Mouse (Mus musculus) MEL (cell line): Measurements from ENCODE around the gene Speer2. TPM values are rescaled to one million over a fixed set of nuclear protein-coding genes. Genes with fewer than 3 reads are reported as not detected.

Experiments used
- DNase-seq: peaks from one replicate; pipeline ENCODE4 v3.0.0; 2011; ENCODE audit warnings: low read depth, low spot score
- H3K27ac ChIP-seq: 2 replicates; pipeline ENCODE4 v1.5.1; 2012; ENCODE audit warnings: low read depth, mild to moderate bottlenecking, control low read depth, low read length, moderate library complexity; ENCODE audit not compliant: control insufficient read depth
- H3K27me3 ChIP-seq, 2 experiments: fragments of 150-350 bp in 1 of 2; sonication (generic) in 1 of 2; 2 replicates each; pipeline ENCODE4 v1.6.1; 2012; ENCODE audit warnings: low read length in 2 of 2, mild to moderate bottlenecking in 2 of 2, improper control_type of control experiment in 1 of 2, moderate library complexity in 1 of 2; ENCODE audit not compliant: insufficient read depth in 2 of 2, control insufficient read depth in 1 of 2
- H3K36me3 ChIP-seq, 2 experiments: 2 replicates each; pipeline ENCODE4 v1.6.1; 2012 to 2014; ENCODE audit warnings: low read length in 2 of 2, improper control_type of control experiment in 1 of 2, inconsistent platforms in 1 of 2, mild to moderate bottlenecking in 1 of 2; ENCODE audit not compliant: insufficient read depth in 2 of 2, control insufficient read depth in 1 of 2
- H3K4me1 ChIP-seq, 2 experiments: fragments of 150-350 bp in 1 of 2; sonication (generic) in 1 of 2; 2 replicates each; pipeline ENCODE4 v1.6.1; 2012; ENCODE audit warnings: low read length in 2 of 2, improper control_type of control experiment in 1 of 2, mild to moderate bottlenecking in 1 of 2; ENCODE audit not compliant: insufficient read depth in 2 of 2, control insufficient read depth in 1 of 2
- H3K4me3 ChIP-seq, 2 experiments: fragments of 150-350 bp in 1 of 2; sonication (generic) in 1 of 2; 2 replicates each; pipeline ENCODE4 v1.5.1; 2012; ENCODE audit warnings: low read depth in 2 of 2, low read length in 2 of 2, mild to moderate bottlenecking in 2 of 2, moderate library complexity in 2 of 2, control low read depth in 1 of 2, improper control_type of control experiment in 1 of 2; ENCODE audit not compliant: control insufficient read depth in 1 of 2, insufficient read depth in 1 of 2
- H3K79me2 ChIP-seq: 2 replicates; pipeline ENCODE4 v1.6.1; 2012; ENCODE audit warnings: mild to moderate bottlenecking, low read length, moderate library complexity; ENCODE audit not compliant: control insufficient read depth, poor library complexity, insufficient read depth
- H3K9ac ChIP-seq: 2 replicates; pipeline ENCODE4 v1.6.1; 2012; ENCODE audit warnings: low read depth, mild to moderate bottlenecking, control low read depth, low read length, moderate library complexity; ENCODE audit not compliant: control insufficient read depth, poor library complexity, severe bottlenecking
- H3K9me3 ChIP-seq: fragments of 150-350 bp; sonication (generic); replicated peaks from 2 replicates; pipeline ENCODE4 v1.6.1; 2012; ENCODE audit warnings: mild to moderate bottlenecking, low read length, improper control_type of control experiment, moderate library complexity; ENCODE audit not compliant: insufficient read depth
- BHLHE40 ChIP-seq: IDR thresholded peaks from 2 replicates; pipeline ENCODE4 v1.6.1; 2012; ENCODE audit warnings: low read depth, mild to moderate bottlenecking, inconsistent platforms, low read length, improper control_type of control experiment, borderline replicate concordance
- E2F4 ChIP-seq: IDR thresholded peaks from 2 replicates; pipeline ENCODE4 v1.6.1; 2011; ENCODE audit warnings: low read depth, low read length, improper control_type of control experiment, borderline replicate concordance
- EP300 ChIP-seq, 2 experiments: IDR thresholded peaks; 2 replicates each; pipeline ENCODE4 v1.6.1; 2011; ENCODE audit warnings: improper control_type of control experiment in 2 of 2, low read length in 2 of 2, low read depth in 1 of 2, mild to moderate bottlenecking in 1 of 2
- ETS1 ChIP-seq: IDR thresholded peaks from 2 replicates; pipeline ENCODE4 v1.6.1; 2012; ENCODE audit warnings: low read depth, mild to moderate bottlenecking, inconsistent platforms, low read length, improper control_type of control experiment, moderate library complexity
- GABPA ChIP-seq: IDR thresholded peaks from 2 replicates; pipeline ENCODE4 v1.6.1; 2012; ENCODE audit warnings: low read depth, mild to moderate bottlenecking, inconsistent platforms, low read length, improper control_type of control experiment, moderate library complexity
- GATA1 ChIP-seq: IDR thresholded peaks from 2 replicates; pipeline ENCODE4 v1.6.1; 2011; ENCODE audit warnings: low read depth, low read length, improper control_type of control experiment
- MAZ ChIP-seq: IDR thresholded peaks from 2 replicates; pipeline ENCODE4 v1.6.1; 2012; ENCODE audit warnings: low read depth, mild to moderate bottlenecking, inconsistent platforms, low read length, improper control_type of control experiment
- MEF2A ChIP-seq: IDR thresholded peaks from 2 replicates; pipeline ENCODE4 v1.6.1; 2014; ENCODE audit warnings: low read depth, mild to moderate bottlenecking, inconsistent platforms, low read length, improper control_type of control experiment; ENCODE audit not compliant: poor library complexity, insufficient replicate concordance, severe bottlenecking; ENCODE audit errors: extremely low read depth
- NRF1 ChIP-seq: IDR thresholded peaks from 2 replicates; pipeline ENCODE4 v1.6.1; 2014; ENCODE audit warnings: low read depth, mild to moderate bottlenecking, inconsistent platforms, low read length, improper control_type of control experiment, moderate library complexity; ENCODE audit not compliant: poor library complexity, insufficient read depth, severe bottlenecking
- POLR2AphosphoS2 ChIP-seq: IDR thresholded peaks from 2 replicates; pipeline ENCODE4 v1.6.1; 2011; ENCODE audit warnings: low read length, improper control_type of control experiment
- POLR2AphosphoS5 ChIP-seq: IDR thresholded peaks from 2 replicates; pipeline ENCODE4 v1.6.1; 2012; ENCODE audit warnings: low read depth, borderline replicate concordance, mild to moderate bottlenecking, inconsistent platforms, low read length, moderate library complexity, mixed read lengths
- RAD21 ChIP-seq: IDR thresholded peaks from 2 replicates; pipeline ENCODE4 v1.6.1; 2011; ENCODE audit warnings: mild to moderate bottlenecking, low read depth, low read length, improper control_type of control experiment
- RCOR1 ChIP-seq: IDR thresholded peaks from 2 replicates; pipeline ENCODE4 v1.6.1; 2012; ENCODE audit warnings: low read depth, mild to moderate bottlenecking, inconsistent platforms, low read length, improper control_type of control experiment
- TAL1 ChIP-seq: IDR thresholded peaks from 2 replicates; pipeline ENCODE4 v1.6.1; 2012; ENCODE audit warnings: mild to moderate bottlenecking, inconsistent platforms, low read length, moderate library complexity, mixed read lengths
- TBP ChIP-seq: IDR thresholded peaks from 2 replicates; pipeline ENCODE4 v1.8.0; 2011; ENCODE audit warnings: low read depth, low read length, improper control_type of control experiment
- UBTF ChIP-seq: IDR thresholded peaks from 2 replicates; pipeline ENCODE4 v1.6.1; 2012; ENCODE audit warnings: low read depth, mild to moderate bottlenecking, inconsistent platforms, low read length, improper control_type of control experiment, moderate library complexity, borderline replicate concordance; ENCODE audit not compliant: insufficient read depth
- ZC3H11A ChIP-seq: IDR thresholded peaks from 2 replicates; pipeline ENCODE4 v1.6.1; 2012; ENCODE audit warnings: low read depth, mild to moderate bottlenecking, inconsistent platforms, low read length, improper control_type of control experiment
- ZKSCAN1 ChIP-seq: IDR thresholded peaks from 2 replicates; pipeline ENCODE4 v1.6.1; 2012; ENCODE audit warnings: low read depth, mild to moderate bottlenecking, inconsistent platforms, low read length, improper control_type of control experiment, moderate library complexity
- ZMIZ1 ChIP-seq: IDR thresholded peaks from 2 replicates; pipeline ENCODE4 v1.6.1; 2012; ENCODE audit warnings: low read depth, mild to moderate bottlenecking, inconsistent platforms, low read length, improper control_type of control experiment, moderate library complexity
- ZNF384 ChIP-seq: IDR thresholded peaks from 2 replicates; pipeline ENCODE4 v1.6.1; 2012; ENCODE audit warnings: low read depth, mild to moderate bottlenecking, inconsistent platforms, low read length, improper control_type of control experiment
- polyA plus RNA-seq, 2 experiments: library from polyadenylated mRNA; stranded (reverse) in 1 of 2; unstranded in 1 of 2; fragments of >175 nt in 1 of 2; fragments of >200 nt in 1 of 2; gene quantifications; 2 replicates each; pipeline versions ENCODE4 v1.2.1 to v1.2.4; 2012; ENCODE audit warnings: low replicate concordance in 2 of 2, low read depth in 1 of 2; ENCODE audit not compliant: insufficient read length in 2 of 2, insufficient read depth in 1 of 2, missing spikeins in 1 of 2
- total RNA-seq: library from RNA; depleted of rRNA; stranded (reverse); fragments of 300-350 nt; gene quantifications from 2 replicates; pipeline ENCODE4 v1.2.3, GENCODE M21; 2012

Speer2 gene
- total and polyA plus RNA-seq, 3 experiments = not detected

- no peaks in the 10 kb centered on the region for H3K4me1 ChIP-seq
- DNase-seq = no peak
- no peaks in the 10 kb centered on the region for H3K79me2 ChIP-seq
- no peak overlapping the region for H3K4me3 ChIP-seq
- no peak overlapping the region for H3K27ac ChIP-seq
- no peak overlapping the region for H3K9ac ChIP-seq
- no peak for TF ChIP-seq ETS1
- TF ChIP-seq MEF2A = no peak
- no peaks in the 10 kb centered on the region for H3K27me3 ChIP-seq
- H3K9me3 ChIP-seq = no peaks in the 10 kb centered on the region
- H3K36me3 ChIP-seq = no peaks in the 10 kb centered on the region
Observed at GRCm38 (mm10) chr16:69880712-69881111, 17.2 kb upstream of the Speer2 start.

- H3K9ac ChIP-seq = no peak overlapping the region
- no peak overlapping the region for H3K4me3 ChIP-seq
- H3K4me1 ChIP-seq = no peaks in the 10 kb centered on the region
- DNase-seq = no peak
- H3K9me3 ChIP-seq = no peaks in the 10 kb centered on the region
- no peaks in the 10 kb centered on the region for H3K36me3 ChIP-seq
- H3K79me2 ChIP-seq = no peaks in the 10 kb centered on the region
- TF ChIP-seq ZC3H11A (no peak), GATA1 (no peak), NRF1 (no peak), ZMIZ1 (no peak), ZKSCAN1 (no peak), TAL1 (no peak)
- H3K27ac ChIP-seq = no peak overlapping the region
- H3K27me3 ChIP-seq = no peaks in the 10 kb centered on the region
Observed at GRCm38 (mm10) chr16:69836628-69837027, 26.9 kb downstream of the Speer2 start.

GRCm38 (mm10) chr16:69813652-69814051 lies 49.9 kb downstream of the Speer2 start:
- Histone ChIP-seq H3K79me2 (no peaks in the 10 kb centered on the region), H3K4me3 (no peak overlapping the region), H3K27me3 (no peaks in the 10 kb centered on the region), H3K9ac (no peak overlapping the region), H3K4me1 (no peaks in the 10 kb centered on the region), H3K27ac (no peak overlapping the region), H3K9me3 (no peaks in the 10 kb centered on the region), H3K36me3 (no peaks in the 10 kb centered on the region)
- no peak for TF ChIP-seq POLR2AphosphoS5
- TF ChIP-seq ZNF384 = no peak
- no peak for TF ChIP-seq EP300 (IDR thresholded peaks at IDR 0.05; ENCODE audit: low read depth in 1 of 2, low read length in 2 of 2)
- no peak for TF ChIP-seq ZMIZ1
- TF ChIP-seq GABPA = no peak
- no peak for TF ChIP-seq E2F4
- TF ChIP-seq MAZ = no peak
- no peak for TF ChIP-seq TBP
- no peak for TF ChIP-seq ZC3H11A
- no peak for TF ChIP-seq UBTF
- no peak for TF ChIP-seq NRF1
- TF ChIP-seq MEF2A = no peak
- no peak for TF ChIP-seq BHLHE40
- TF ChIP-seq RAD21 = no peak
- no peak for TF ChIP-seq POLR2AphosphoS2
- TF ChIP-seq RCOR1 = no peak
- DNase-seq = no peak
